Mouse (Mus musculus) thymus, postnatal 36 days (tissue): ENCODE measurements around the gene Dnajc2.
A peak's percentile ranks its signal among the peaks of the same experiment; 100 is the strongest.

Experiments
- DNase-seq, 2 experiments: peaks; one replicate each; pipeline ENCODE4 v3.0.0; 2022; ENCODE audit warnings: mixed read lengths in 2 of 2

Dnajc2 gene

DNA sequence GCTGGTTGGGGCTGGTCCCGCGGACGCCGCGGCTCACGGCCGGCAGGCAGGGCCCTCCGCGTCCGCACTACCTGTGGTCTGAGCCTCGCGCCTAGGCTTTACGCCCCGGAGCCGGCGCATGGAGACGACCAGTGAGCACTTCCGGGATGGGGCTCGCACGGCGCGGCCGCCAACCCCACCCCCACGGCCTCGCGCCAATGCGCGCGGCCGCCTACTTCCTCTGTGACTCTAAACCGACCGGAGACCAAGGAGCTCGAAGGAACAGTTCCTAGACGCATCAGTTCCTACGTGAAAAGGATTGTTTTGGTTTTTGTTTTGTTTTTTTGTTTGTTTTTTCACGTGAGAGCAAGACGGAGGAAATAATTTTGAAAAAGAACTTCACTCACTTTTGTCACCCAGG lies at the start of gene Dnajc2, which contains the start of gene Psmc2:
Gene Dnajc2 (minus strand): TSS at position 199 of the 400 bp plus-strand sequence.
Gene Psmc2 (plus strand): TSS at position 231 of the 400 bp plus-strand sequence.
- DNase-seq = peak; percentile 84 to 88

DNA sequence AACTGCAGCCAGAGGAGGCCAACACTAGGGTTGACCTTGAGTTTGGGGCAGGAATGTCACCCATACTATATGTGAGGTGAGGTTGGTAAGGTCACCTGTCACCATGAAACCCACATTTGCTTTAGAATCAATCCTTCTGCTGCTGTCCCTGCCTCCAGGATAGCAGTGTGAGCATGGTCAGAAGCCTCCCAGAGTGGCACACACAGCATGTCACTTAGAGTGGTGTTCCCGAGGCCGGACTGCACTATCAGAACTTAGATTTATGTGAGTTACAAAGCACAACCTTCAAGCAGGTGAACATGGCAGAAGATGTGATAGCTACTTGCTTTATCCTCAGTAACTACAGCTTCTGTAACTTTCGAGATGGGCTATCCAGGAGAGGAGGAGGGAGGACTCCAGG lies 46.7 kb upstream of the Dnajc2 start:
- no peak for DNase-seq

DNA sequence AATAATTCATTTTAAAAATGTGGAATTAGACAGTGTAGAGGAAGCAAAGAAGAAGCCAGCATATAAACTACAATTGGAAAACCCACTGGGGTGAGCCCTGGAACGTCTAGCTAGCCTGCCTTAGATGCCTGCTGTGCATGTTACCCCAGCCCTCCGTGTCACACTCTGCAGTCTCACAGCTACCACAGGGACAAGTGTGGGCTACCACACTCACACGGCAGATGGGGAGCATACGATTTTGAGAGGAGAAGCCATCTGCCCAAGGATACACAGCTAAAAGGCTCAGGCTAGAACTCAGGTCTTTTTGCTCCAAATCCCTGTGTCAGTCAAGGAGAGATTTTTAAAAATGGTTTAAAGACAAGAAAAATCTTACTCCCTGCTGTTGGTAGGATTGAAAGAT lies 43.8 kb upstream of the Dnajc2 start:
- DNase-seq = no peak

DNA sequence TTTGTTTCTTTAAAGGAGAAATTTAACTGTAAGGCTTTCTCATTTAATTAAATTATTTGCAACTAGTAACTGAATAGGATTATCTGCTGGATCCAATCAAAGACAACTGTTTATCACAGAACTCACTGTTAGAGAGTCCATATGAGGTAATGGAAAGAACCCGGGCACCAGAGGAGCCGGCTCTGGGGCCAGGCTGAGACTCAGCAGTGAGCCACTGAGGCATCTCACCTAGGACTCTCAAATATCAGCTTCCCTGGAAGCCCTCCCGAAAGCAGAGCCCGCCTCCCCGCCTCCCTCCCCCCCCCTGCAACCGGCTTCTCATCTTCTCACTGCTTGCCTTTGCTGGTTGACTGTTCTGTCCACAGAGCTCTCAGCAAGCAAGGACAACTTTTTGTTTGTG lies 42.6 kb upstream of the Dnajc2 start:
- no peak for DNase-seq

DNA sequence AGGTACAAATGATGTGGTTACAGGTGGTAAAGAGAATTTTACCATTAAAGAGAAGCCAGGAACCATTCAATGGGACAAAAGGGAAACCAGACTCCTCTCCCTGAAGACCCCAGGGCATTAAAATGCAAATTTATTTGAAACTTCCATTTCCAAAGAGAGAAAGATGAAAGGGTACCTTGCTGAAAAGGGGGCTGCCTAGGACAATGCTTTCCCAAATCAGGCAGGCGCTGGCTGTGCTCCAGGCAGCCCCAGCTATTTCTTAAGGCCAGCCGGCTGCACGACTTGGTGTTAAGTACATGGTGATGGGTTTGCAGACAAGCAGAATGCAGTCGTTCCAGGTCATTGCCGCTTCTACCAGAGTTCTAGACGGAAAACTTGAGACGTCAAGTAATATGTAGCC lies 41.3 kb upstream of the Dnajc2 start:
- DNase-seq = no peak

DNA sequence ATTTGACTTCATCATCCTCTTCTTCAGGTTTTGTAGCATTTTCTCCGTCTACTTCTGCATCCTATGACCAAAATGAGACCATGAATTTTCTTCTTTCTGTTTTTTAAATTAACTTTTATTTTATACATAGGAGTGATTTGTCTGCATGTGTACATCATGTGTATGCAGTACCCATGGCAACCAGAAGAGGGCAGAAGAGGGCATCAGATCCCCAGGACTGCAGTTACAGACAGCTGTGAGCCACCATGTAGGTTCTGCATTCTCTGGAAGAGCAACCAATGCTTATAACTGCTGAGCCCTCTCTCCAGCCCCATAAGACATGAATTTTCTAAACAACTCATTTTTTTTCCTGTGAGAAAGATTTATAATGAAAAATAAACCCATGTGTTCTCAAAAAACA lies 28.9 kb upstream of the Dnajc2 start:
- DNase-seq = peak; percentile 36 to 44

DNA sequence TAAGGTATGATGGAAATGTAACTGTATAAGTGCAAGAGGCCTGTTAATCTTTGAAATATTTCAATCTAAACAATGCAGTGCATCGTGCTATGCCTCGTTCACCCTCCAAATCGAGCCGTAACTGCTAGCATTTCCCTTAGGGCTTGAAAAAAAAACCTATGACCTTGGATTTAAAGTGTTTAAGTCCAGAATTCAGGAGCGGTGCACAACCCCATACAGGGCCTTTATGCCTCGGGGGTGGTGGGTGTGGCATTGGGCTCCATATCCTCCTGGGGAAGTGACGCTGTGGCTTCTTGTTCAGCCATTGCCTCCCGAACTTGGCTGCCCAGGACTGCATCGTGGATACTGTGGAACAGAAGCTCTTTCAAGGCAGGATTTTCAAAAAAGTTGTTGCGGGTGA lies 25.9 kb upstream of the Dnajc2 start:
- no peak for DNase-seq

DNA sequence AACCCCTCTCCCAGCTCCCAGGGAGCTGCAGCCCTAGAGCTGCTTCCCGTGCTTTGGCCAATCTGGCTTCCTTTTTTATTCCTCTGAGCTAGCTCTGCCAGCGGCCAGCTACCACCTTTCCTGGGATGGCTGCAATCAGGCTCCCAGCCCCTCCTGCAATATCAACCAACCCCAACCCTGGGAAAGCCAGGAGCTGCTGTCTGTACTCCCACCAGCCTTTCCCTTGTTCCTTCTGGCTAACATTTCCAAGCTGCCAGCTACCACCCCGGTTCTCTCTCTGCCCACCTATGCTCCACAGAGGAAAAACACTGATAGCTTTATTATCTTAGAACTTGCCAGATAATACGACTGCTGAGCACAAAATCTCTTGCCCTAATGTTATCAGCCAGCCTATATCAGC lies 19.8 kb upstream of the Dnajc2 start:
- DNase-seq = no peak

DNA sequence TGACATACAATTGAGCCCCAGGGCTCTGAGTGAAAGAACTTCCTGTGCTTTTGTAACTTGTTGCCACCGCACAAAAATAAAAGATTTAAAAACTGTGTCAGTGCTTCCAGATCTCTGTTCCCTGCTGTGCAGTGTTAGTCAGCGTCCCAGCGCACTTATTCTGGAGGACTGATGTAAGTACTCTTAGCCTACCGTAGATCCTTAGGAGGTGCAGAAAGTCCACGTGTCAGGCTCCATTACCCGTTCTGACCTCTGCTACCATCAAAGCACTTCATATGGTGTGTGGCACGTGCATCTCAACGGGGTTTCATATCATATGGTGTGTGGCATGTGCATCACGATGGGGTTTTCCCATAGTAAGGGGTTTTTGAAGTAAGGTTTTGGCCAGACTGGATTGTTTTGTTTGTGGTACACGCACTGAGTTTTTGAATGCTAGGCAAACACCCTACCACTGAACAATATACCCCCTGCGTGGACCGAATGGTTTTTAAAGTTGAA lies 18.7 kb upstream of the Dnajc2 start:
- no peak for DNase-seq

DNA sequence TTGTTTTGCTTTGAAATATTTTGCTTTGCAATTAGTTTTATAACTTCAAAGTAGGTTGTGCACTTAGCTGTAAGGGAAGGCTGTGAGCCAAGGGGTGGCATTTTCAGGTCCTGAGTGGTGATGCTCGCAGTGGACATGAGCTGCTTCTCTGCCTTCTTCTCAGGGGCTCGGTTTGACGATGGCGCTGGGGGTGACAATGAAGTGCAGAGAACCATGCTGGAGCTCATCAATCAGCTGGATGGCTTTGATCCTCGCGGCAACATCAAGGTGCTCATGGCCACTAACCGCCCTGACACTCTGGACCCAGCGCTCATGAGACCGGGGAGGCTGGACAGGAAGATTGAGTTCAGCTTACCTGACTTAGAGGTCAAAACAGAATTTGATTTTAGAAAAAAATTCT lies 17.9 kb upstream of the Dnajc2 start:
- DNase-seq = no peak

DNA sequence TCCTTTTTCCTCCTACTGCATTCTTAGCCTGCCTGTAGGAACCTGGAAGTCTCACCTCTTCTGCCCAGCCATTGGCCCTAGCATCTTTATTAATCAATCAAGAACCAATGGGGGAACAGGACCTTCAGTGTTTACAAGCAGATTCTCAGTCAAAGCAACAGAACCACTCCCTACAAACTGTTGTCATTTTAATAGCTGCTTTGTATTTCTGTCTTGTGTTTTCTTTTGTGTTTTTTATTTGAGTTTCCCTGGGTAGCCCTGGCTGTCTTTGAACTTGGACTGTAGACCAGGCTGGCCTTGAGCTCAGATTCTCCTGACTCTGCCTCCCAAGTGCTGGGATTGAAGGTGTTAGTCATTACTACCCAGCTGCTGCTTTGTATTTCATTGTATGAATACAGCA lies 7.1 kb upstream of the Dnajc2 start:
- no peak for DNase-seq

DNA sequence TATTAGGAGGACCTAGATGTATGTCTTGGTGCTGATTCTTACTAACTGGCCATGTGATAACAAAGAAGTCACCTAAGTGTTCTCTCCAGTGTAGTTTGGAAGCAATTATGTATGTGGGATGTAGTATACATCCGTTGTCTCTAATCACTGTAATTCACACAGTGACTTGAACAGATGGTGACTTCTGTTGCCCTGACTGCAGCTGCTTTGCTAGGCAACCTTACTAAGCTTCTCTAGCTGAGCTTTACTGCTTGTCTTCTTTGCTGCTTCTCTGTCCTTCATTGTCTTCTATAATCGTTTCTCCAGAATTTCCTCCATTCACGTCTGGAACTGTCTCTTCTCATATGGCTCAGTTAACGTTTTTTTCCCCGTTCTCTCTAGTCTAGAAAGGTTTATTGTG lies 4.0 kb upstream of the Dnajc2 start:
- DNase-seq = no peak

DNA sequence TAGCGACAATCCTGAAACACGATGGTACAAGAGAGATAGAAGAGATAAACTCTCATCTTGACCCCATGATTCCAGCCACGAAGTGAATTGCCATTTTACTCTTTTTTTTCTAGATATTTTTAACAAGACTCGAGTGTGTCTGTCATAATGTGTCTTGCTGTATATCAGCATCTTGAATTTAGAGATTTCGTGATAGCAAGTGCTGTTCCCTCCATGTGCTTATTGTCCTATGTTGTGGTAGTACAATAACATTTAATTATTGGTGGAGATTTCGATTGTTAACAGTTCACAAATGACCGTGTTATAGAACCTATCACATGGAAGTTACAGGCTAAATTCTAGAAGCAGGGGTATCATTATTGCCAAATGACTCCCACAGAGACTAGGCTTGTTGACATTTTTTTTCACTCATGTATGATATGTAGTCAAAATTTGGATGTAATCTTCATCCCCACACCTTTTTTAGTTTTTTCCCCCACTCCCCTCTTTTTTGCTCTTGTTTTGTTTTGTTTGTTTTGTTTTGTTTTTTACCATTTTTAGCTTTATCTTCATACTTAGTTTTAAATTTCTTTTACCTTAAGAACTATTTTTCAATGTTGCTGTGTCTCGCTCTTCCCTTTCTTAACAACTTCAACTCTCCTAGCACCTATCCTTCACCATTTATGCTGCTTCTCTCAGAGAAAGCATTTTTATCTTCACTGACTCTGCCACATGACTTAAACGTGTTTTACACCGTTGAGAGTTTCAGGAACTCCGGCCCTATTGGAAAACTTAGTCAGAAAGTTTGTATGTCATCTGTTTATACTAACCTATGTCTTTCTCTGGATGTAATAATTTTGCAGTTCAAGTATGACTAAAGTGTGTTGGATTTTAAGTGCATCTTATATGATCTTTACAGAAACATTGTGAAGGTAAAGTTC lies 2.4 kb upstream of the Dnajc2 start:
- DNase-seq = no peak

DNA sequence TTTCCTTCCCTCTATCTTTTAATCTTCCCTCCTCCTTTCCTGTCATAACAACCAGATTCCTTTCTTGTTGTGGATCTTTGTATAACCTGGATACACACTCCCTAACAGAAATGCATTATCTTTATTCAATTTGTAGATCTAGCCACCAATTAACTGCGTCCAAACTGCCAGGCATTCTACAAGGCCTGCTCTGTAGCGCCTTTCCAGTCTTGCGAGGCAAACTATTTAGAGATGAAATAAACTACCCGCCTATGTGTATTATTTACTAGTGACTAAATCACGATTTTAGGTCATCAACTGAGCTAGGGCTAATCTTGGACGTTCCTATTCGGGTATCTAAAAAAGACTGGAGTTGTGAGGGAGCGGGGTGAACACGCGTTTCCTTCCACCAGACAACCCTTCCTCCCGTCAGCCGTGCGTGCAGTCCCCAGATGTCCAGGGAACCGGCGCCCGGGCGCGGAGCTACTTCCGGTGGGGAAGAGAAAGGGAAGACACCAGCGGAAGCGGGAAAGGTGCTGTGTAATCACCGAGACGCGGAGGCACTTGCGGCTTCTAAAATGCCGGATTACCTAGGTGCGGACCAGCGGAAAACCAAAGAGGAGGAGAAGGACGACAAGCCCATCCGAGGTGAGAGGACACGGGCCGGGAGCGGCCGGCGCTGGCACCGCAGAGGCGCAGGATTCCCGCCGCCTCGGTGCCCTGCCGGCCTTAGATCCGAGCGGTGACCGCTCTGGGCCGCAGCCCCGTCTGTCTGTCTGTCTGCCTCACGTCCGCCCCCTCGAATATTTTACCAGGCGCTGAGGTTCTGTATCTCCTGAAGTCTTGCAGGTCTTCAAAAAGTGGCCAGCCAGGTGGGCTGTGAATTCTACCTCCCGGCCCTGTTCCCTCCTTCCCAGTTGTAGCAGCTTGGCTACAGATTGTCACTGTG lies 1.5 kb upstream of the Dnajc2 start:
- peak; percentile 90 to 91 for DNase-seq

DNA sequence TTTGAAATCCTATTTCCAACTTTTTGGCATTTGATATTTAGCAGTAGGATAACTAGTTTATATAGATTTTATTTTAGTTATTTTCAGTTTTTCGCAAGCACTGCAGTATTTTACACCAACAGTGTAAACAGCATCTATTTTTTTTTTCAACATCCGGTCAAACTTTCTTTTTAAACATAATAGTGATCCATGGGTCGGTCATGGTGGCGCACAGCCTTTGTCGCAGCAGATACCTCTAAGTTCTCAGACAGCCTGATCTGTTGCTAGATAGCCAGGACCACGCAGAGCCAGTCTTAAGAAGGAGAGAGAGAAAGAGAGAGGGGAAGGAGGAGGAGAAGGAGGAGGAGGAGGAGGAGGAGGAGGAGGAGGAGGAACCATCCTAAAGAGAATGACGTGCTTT lies 725 bp upstream of the Dnajc2 start:
- no peak for DNase-seq

DNA sequence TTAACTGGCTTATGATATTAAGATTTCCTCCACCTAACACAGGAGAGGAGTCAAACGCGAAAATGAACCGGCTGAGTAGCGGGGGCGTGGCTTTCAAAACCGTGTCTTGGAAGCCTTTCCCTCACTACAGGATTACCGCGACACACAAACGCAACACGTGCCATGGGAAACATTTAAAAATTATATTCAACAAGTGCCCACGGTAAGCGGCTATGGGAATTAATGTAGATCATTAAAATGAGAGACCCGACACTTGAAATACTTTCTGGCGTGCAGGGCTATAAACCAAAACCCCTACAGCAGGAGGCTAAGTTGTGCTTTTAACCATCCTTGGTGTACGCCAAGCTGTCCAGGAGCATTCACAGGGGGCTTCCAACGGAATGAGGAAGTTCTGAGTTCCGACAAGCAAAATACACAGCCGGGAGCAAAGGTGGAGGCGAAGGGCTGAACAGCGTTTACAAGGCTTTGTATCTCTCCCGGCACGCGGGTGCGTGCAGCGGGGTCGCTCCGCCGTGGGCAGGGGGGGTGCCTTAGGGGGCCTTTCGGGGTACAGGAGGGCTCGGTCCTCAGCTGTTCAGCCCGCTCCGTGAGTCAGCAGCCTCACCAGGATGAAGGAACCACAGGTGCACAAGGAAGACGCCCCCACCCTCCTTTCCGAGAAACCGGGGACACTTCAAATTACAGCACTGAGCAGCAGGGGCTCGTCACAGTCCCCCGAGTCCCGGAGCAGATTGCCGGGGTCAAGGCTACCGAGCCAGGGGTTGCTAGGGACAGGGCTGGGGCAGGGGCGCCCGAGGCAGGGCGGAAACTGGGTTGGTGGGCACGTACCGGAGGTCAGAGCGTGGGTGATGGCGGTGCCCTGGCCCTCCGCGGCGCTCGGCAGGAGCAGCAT lies 644 bp downstream of the Dnajc2 start:
- peak; percentile 11 to 72 for DNase-seq

DNA sequence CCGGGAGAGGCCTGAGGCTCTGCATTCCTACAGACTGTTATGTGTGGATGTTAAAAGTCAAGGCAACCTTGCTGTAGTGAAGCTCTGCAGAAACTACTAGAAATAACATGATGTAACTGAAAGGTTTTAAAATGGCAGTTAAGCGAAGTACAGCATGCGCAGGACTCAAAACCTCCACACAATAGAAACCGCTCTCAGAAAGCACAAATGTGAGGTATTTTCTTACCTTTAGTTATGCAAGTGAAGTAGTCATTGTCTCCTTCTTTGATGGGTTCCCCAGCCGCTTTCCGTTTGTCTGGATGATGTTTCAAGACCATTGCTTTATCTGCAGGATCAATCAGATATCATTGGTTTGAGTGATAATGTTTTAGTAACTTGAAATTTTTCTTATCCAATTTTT lies 8.6 kb downstream of the Dnajc2 start:
- no peak for DNase-seq

DNA sequence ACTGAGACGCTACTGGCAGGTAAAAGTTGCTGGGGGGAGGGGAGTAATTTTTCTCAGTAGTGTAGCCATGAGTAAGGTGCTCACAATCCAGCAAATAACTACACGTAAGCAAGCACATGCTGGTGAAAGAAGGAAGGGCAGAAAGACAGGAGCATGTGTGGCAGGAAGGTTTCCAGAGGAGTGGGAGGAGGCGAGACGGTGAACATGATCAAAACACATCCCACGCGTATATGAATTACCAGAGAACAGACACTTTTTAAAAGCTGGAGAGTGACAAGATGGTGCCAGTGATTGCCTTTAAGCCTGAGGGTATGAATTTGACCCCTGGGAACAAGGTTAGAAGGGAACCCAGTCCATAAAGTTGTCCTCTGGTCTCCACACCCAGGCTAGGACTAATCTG lies 15.2 kb downstream of the Dnajc2 start:
- DNase-seq = no peak

DNA sequence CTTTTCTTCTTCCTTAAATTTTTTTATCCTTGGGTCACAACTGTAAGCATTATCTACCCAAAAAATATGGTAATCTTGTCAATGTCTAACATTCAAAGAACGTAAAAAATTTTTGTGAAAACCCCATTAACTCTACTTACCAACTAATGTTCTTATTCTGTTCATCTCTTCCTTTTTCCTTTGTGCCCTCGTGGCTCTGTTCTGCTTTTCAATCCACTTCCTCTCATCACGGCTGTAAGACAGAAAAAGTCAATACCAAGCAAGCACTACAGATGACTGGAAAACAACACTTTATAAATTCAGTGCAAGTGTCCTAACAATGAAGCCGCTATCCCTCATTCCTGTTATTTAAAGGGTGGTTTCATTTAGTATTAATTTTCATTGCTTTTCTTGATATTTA lies 16.5 kb downstream of the Dnajc2 start:
- no peak for DNase-seq

DNA sequence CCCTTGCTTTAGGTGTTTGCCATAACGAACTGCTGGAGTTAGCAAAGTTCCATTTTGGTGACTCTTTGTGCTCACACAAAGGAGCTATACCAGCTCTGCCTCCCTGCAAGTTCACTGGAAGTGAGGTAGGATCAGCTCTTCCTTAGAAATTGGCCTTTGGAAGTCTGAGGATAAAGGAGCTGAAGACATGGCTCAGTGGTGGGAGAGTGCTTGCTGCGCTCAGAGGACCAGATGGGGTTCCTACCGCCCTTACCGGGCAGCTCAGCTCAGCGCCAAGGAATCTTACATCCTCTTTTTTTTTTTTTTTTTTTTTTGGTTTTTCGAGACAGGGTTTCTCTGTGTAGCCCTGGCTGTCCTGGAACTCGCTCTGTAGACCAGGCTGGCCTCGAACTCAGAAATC lies 39.1 kb downstream of the Dnajc2 start:
- no peak for DNase-seq

DNA sequence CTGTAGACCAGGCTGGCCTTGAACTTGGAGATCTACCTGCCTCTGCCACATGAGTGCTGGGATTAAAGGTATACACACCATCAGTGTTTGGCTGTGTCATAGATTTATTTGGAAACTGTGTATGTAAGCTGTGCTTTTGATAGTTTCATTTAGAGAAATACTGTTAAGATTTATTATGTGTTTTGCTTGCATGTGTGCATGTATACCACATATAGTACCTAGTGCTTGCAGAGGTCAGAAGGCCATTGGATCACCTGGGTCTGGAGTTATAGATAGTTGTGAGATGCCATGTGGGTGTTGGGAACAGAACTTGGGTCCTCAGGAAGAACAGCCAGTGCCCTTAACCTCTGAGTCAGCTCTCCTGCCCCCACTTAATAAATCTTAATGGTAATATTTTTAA lies 40.4 kb downstream of the Dnajc2 start:
- no peak for DNase-seq

DNA sequence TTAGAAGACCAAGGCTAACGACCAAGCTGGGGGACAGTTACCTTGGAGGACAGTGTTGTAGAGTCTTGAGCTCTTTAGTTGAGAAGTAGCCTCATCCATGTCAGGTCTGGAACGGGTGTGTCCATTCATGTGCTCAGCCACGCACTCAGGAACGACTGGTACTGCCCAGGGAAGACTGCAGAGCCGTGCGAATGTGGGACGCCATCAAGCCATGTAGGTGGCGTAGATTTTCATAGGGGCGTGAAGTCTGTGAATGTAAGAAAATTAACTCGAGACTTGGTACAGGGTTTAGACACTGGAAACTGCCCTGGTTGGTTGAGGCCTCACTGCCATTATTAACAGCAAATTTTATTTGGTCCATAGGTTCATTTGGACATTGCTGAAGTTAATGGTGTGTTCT lies 41.4 kb downstream of the Dnajc2 start:
- no peak for DNase-seq

DNA sequence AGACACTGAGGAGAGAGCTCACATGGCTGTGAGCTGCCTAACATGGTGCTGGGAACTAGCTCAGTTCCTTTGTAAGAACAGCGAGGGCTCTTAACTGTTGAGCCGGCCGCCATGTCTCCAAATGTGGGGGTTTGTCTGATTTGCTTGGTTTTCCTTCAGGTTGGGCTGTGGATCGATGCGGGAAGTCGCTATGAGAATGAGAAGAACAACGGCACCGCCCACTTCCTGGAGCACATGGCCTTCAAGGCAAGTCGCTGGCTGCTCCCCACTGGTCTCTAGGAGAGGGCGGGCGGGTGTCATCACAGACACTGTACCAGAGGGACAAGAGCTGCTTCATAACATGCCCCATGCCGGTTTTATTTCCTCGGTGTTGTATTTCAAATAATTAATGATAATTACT lies 45.2 kb downstream of the Dnajc2 start:
- DNase-seq = no peak
